Mouse (Mus musculus): ENCODE measurements at regions not wholly inside any gene's neighbourhood (a gene's known extent, or its start where the extent isn't known, plus 50 kb on each side); places are given as distances from the start of the nearest gene placed in this dataset.
A peak's percentile ranks its signal among the peaks of the same experiment; 100 is the strongest.

DNA sequence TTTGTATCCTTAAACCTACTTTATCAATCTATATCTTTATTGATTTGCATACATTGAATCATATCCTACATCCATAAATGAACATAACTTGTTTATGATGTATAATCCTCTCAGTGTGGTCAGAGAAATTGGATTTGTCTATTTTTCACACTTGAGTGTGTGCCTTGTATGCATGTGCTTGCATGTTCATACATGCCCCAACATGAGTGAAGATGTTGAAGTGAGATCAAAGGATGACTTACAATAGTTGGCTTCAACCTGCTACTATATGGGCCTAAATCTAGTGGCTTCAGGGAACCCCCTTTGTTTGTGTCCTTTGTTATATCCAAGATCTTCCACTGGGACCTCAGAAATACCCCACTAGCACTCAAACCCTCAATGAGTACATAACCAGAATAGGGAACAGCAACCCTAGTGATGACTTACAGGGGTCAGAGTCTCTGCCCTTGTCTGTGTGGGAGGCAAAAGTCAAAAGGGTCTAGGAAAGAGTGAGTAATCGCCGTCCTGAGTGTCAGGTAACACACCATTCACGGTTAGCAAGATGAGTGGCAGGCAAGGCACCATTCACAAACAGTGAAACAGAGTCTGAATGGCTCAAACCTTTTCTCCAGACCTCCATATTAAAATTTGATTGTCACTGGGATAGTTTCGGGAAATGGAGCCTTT is 236.3 kb downstream of the Lpin1 start:
- no peak for DNase-seq (ENCODE audit: low spot score)

DNA sequence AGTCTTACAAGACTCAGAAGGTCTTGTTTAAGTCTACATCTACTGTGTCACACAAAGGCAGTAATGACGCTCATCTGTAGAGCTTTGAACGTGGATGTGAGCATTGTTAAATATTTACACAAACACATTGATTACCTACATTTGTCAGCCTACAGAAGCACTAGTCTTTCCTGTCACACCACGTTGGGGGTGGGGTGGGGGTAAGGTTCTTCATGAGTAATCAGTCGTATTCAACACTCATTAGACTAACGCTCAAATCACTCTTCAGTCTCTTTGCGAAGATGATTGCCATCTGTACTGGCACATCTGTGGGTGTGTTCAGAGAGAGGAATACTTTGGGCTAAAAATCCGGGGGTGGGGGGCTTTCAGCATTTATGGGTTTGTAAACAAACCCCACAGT is 240.7 kb downstream of the Lpin1 start:
- DNase-seq (ENCODE audit: low spot score), result no peak

DNA sequence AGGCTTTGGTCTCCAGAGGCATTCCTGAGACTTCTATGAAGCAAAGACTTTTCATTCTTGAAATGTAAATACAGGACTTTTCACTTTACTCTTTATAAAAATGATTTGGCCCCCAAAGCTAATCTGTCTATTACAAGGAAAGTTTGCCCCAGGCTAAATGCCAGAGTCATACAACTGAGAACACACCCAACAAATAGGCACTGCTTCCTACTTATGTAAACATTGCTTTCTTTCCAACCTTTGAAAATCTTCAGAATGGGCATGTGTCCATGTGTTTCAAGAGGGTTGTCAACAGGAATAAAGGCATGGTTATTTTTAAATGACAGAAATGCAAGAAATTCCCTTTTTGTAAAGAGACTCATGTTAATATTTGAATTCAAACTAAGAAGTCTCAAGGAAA is 248.4 kb downstream of the Lpin1 start:
- DNase-seq (ENCODE audit: low spot score), result no peak

DNA sequence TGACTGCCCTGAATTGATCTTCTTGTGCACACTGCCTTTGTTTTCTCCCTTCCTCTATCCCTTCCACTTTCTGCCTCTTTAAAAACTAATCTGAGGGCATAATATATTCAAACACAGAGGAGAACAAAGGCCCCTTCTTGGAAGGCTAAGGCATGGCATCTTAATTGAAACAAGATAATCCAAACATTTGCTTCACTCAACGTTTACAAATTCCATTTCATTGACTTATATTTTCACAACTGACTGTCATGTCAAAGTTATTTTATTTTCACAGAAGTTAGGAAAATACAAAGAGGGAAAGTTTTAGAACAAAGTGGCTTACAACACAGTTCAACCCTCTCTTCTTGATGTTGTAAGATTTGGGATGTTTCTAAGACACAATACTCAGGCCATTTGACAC is 251.9 kb downstream of the Lpin1 start:
- DNase-seq (ENCODE audit: low spot score), result no peak

DNA sequence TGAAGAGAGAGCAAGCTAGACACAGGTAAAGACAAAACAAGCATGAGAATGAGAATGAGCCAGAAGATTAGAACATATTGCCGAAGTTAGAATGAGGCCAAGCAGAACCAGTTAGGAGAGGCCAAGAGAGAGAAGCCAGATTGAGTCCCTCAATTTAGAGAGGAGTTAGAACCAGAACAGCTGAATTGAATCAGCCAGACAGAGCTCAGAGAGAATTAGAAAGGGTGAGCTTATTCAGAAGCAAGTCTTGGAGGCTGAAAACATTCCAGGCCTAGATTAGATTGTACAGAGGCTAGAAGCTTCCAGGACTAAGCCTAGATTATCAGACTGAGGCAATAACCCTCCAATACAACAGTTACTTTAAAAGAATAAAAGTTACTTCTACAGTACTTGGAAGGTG is 256.1 kb downstream of the Lpin1 start:
- DNase-seq (ENCODE audit: low spot score), result no peak

DNA sequence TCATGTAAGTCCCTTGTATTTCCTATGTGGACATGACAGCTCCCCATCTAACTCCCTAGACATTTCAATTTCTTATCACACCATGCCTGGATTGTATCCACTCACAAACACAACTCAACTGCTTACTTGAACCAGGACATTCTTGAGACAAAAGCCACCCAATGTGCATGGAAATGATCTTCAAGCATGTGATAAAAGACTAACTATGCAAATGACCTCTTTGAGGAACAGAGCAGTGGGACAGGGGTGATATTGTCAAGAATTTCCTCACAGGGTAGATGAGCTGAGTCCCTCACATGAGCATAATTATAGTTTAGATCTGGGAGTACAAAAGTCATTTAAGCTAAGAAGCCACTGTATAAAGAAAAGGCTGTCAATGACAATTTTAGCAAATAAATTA is 259.0 kb downstream of the Lpin1 start:
- DNase-seq (ENCODE audit: low spot score), result no peak

DNA sequence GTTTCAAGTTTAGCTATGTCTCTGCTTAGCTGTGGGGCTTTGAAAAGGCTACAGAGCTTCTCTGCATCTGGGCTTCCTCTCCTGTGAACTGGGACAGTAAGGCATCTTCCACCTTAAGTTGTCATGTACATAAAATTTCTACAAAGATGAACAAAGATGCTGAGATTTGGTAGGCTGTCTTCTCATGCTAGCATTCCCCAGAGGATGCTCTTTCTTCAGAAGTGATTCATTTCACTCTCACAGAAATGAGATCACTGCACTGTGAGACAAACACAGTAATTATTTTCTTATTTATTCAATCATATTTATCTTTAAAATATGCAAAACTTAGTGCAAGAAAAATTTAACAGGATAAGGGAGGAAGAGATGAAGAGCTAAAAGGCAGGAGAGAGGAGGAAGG is 261.5 kb downstream of the Lpin1 start:
- DNase-seq (ENCODE audit: low spot score), result no peak

DNA sequence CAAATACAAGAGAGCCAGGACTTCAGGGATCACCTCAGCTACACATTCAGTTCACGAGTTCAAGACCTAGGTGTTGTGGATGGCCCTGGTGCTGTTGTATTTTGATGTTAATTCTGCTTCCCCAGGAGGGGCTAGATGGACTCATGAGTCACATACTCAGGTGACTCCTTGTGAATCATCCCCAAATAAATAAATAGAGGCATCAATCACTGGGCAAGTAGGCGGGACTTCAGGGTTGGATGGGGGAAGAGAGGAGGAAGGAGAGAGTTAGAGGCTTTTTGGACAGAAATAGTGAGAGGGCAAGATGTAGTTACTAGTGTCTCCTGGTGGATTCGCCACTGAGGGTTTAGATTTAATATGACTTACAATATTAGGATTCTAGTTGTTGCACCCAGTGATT is 266.7 kb downstream of the Lpin1 start:
- DNase-seq (ENCODE audit: low spot score), result no peak

DNA sequence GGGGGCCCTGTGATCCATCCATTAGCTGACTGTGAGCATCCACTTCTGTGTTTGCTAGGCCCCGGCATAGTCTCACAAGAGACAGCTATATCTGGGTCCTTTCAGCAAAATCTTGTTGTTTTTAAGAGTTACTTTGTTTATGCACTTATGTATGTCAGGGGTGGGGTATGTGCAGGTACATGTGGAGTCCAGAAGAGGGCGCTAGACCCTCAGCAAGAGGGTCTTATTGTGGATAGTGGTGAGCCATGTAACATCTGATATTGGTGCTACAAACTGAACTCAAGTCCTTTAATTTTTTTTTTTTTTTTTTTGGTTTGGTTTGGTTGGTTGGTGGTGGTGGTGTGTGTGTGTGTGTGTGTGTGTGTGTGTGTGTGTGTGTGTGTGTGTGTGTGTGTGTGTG is 268.7 kb downstream of the Lpin1 start:
- DNase-seq (ENCODE audit: low spot score), result peak; percentile 9

DNA sequence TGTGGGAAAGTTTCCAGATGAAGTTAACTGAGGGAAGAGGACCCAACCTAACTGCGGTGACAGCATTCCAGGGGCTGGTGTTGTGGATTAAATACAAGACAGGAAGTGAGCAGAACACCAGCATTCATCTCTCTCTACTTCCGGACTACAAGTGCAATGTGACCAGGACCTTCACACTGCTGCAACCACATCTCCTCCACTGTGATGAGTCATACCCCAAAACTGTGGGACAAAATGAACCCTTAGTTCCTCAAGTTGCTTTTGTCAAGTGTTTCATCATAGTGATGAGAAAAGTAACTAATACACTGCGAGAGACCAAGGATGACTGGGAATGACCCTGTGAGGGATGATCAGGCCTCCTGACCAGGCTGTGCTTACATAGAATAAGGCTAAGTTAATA is 279.3 kb downstream of the Lpin1 start:
- DNase-seq (ENCODE audit: low spot score), result no peak

DNA sequence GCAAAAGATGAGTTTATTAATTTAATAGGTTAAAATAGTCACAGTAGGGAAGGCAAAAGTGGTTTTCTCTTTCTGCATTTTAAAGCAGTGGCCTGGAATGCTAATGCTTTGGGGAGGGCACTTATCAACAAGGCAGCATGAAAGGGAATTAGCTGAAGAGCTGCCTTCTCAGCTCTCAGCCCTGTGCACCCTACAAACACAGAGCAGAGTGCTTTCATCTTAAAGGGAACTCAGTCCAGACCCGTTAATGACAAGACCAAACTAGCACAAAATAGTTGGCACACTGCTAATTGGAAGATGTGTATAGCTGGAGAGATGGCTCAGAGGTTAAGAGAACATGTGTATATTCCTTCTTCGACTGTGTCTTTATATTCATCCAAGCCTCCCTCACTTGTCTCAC is 281.6 kb downstream of the Lpin1 start:
- DNase-seq (ENCODE audit: low spot score), result no peak

DNA sequence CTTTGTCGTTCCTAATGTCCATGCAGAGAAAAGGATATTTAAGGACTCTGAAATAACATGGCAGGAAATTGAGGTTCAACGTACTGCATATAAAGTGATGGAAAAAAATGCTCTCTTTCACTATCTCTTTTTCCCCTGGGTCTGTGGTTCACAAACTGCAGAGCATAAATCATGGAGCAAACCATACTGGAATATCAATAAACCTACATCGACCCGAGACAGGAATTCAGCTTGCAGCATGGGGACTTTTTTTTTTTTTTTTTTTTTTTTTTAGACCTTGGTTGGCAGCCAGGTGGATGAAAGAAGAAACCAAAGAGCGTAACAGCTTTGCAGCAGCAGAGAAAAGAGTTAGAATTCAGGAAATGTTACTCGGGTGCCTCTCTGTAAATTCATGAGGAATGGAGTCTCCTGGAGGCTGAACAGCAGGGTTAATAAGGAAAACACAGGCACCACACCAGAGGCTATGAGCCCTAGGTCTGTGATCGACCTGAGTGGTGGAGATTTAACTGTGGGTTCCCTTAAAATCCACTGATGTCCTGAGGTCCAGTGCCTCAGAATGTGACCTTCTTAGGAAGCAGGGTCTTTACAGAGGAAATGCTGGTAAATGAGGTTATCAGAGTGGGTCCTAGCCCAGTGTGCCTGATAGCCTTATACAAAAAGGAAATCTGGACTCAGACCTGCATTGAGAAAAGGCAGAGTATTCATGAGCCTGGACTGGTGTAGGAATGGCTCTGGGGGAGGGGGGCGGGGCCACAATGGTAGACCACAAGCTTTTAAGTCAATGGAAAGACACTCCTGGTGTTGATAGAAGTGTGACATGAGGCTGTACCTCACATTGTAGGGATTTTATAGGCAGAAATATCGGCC is 290.0 kb downstream of the Lpin1 start:
- no peak for DNase-seq (ENCODE audit: low spot score)

DNA sequence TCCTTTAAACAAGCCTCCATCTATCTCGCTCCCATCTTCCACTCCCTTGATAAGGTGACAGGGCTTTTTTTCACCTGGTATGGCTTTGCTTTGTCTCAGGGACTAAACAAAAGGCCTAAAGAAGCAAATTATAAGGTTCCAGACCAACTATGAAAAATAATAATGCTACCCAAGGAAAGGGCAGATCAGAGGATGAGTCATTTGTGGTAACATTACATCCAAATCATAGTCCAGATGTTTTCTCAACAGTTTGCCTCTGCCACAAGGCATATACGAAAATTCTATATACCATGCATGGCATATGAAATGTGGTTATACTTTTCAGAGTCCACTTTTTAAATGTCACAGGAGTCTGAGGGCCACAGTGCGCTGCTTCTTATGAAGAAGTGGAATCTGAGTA is 302.7 kb downstream of the Lpin1 start:
- DNase-seq (ENCODE audit: low spot score), result no peak

DNA sequence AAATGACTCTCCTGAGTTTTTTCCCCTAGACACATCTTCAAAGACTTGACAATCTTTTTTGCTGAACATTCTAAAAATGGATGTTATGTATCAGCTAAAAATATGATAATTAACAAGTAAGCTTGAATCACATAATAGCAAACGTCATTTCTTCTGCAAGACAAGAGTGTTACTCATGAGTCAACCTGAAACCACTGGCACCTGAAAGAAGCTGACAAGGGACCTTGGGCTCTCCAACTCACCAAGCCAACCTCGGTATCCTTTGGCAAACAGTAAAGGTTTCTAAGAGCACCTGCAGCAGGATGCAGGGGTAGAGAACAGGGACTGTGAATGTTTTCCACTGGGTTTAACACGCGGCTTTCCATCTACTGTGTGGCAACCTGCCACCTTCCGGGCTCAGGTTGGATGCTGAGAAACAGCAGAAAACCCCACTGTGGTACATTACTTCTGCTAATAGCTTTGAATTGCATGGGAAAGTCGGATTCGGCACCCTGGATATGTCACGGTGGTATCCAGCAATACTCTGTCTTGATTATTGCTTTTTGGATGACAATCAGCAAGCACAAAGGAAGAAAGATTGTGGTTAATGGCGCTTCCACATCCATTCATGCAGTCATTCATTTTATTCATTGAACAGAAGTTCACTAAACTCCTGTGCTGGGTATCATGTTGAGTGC is 305.9 kb downstream of the Lpin1 start:
- no peak for DNase-seq (ENCODE audit: low spot score)

DNA sequence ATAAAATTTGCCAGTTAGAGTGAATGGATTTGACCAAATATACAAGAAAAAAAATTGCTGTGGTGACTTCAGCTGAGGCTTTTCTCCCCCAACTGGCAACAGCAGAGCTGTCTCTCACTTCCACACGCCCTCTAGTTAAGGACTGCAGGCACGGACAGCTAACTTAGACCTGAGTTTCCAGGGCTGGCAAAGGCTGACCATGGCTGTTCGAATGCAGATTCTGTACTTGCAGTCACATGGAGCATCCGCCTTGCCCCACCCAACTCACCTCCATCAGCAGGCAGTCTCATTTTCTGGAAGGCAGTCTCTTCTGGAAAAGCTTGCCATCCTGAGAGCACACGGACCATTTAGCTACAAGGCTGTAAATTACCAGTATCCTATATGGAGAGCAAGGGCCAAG is 325.7 kb downstream of the Lpin1 start:
- no peak for DNase-seq (ENCODE audit: low spot score)

DNA sequence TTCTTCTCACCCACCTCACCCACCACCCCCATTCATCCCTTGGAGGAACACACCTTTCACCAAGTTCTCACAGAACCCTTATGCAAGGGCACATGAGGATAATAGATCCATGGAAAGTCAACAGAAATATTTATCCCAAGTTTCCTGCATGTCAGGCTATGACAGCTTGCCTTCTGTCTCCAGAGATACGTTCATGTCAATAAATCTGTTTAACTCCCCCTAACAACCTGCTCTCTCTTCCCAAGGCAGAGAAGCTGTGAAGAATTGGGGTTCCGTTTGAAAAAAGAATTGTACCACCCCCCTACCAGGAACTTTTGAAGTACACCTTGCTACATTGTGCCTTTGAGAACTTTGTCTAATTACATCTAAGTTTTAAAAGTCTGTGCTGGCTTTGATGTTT is 331.6 kb downstream of the Lpin1 start:
- no peak for DNase-seq (ENCODE audit: low spot score)

DNA sequence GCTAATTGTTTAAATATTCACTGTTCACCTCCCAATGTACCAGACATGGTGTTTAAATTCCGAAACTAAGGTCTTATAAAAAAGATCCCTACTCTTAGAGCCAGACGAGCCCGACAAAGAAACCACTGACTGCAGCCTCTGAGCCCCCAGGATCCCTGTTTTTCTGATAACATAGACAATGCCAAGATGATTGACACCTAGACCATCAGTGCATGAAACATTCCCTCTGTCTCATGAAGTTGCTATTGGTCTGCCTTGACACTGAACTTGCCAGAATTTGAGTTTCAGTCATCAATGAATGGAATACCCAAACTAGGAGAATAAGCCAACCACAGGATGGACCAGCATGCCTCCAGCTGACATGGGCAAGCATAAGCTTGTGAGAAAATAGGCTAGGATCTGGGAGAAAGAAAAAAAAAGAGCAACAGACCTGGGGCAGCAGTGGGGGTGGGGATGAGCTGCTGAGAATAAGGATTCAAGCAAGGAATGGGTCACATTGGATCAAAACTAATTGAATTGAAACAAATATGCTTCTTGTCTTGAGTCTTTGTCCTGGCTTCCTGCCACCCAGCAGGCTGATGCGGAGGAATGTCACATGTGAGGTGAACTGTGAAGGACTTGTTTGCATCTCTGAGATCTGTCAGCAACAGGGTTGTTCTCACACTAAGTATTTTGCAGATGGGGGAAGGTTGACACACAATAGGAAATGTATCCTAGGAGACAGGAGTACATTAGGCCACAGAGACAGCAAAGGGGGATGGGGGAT is 333.0 kb downstream of the Lpin1 start:
- DNase-seq (ENCODE audit: low spot score), result peak; percentile 31

DNA sequence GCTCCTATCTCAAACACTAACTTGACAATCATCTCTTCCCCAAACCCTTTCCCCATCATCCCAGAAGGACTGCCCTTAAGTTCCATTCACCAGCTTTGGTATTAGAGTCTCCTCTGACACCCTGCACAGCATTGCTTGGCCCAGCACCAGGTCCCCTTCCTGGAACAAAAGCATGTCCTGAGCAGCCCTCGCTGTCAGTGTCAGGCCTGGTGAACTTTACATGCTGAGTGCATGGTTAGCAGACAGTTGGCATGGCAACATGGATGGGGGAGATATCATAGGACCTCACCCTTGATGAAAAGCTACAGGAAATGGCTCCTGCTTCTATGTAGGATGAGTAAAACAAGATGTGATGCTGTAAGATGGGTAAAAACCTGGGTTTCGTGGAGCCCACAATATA is 333.6 kb downstream of the Lpin1 start:
- DNase-seq (ENCODE audit: low spot score), result no peak

DNA sequence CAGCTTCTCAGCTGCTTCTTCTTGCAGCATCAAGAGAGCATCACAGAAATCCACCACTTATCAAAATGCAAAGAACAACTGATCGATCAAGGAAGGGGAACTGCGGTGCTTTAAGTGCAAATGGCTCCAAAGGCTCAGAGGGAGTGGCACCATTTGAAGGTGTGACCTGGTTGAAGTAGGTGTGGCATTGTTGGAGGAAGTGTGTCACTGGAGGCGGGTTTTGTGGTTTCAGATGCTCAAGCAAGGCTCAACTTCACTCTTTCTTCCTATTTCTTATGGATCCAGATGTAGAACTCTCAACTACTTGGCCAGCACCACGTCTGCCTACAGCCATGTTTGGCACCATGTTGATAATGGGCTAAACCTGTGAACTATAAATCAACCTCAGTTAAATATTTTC is 334.5 kb downstream of the Lpin1 start:
- no peak for DNase-seq (ENCODE audit: low spot score)

DNA sequence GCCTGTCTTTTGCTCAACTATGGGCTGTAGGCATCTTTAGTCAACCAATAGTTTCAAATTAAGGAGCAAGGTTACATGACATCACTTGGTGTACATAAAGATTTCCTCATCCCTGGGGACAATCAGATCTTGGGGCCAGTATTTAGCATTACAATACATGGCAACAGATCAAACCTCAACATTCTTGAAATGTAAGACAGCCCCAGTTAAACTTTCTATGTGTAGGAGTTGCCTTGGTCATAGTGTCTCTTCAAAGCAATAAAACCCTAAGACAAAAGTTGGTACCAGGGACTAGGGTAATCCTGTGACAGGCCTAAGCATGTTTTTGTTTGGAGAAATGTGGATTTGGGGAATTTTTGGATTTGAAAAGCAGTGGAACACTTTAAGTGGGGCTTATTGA is 338.3 kb downstream of the Lpin1 start:
- no peak for DNase-seq (ENCODE audit: low spot score)

DNA sequence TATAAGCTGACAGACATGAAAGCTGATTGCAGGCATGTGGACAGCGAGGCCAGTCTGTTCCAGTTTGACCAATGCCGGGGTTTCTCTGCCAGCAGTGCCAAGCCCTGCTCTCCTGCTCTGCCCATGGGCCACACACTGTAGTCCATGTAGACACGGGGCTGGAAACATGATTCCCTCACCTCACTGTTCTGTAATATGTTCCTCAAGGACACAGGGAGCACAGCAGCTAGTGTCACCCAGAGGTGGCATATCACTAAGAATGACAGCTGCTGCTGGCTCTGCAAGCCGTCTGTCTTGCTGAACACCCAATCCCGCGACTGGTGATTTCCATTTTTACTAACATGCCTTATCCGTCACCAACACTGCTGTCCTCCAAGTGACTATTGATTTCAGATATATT is 339.9 kb downstream of the Lpin1 start:
- no peak for DNase-seq (ENCODE audit: low spot score)

DNA sequence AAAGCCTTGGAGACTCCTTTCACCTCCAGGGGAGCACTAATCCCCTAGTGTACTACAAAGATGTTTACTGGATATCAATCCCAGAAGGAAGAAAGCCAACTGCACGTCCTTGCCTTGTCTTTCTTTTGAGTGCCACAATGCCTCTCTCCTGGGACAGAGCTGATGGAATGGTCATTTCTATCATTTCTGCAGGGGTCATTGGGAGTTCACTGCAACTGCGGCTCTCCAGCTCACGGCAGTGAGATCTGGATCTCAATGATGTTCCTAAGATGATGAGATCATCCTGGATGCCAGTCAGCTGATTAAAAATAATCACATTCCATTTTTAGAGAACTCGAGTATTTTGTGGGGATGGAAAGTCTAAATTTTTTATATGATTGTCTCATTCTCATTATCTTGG is 341.1 kb downstream of the Lpin1 start:
- no peak for DNase-seq (ENCODE audit: low spot score)
